Mouse (Mus musculus) retina, adult 2 months (tissue): ENCODE results near the gene Gga1.
"Not testable (repeated sequence)": the region's sequence is repeated elsewhere in the genome, so short reads cannot be mapped to it uniquely, and the experiment has no call there.

Experiments used
- DNase-seq: peaks from one replicate; pipeline ENCODE4 v3.0.0-alpha.2; 2012; ENCODE audit warnings: low read depth, low spot score

The Gga1 gene

DNA sequence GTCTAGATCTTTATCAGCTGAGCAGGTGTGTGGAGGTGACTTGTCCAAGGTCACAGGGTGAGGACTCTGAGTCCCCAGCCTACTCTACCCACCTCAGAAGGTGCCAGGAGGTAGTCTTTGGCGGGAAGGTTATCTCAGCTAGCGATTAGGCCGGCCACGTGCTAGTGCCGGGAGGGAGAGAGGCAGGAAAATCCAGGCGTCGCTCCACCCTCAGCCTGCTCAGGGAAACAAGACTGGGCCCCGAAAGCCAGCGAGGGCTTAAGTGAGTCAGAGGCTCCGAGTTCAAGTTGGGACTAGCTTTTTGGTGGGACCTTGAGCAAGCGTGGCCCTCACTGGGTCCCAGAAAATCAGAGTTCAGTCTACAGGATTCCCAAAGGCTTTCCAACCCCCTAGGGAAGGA lies 31.7 kb upstream of the Gga1 start:
- DNase-seq: no peak

DNA sequence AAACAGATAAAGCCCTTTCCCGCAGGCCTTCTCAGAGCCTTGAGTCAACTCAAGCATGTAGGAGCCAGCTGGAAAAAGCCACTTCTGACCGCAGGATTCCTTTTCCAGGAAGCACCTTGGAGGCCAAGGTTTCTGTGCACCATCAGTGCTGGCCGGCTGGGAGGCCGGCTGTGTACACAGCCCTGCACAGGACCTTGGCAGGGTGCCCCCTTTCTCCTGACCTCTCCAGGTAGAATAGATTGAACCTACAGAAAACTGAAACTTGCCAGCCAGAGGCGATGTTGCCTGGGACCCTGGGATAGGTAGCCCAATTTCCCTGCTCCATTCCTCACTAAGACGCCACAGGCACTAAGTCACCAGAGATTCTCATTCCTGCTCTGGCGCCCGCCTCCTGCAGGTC lies 31.1 kb upstream of the Gga1 start:
- DNase-seq: no peak

DNA sequence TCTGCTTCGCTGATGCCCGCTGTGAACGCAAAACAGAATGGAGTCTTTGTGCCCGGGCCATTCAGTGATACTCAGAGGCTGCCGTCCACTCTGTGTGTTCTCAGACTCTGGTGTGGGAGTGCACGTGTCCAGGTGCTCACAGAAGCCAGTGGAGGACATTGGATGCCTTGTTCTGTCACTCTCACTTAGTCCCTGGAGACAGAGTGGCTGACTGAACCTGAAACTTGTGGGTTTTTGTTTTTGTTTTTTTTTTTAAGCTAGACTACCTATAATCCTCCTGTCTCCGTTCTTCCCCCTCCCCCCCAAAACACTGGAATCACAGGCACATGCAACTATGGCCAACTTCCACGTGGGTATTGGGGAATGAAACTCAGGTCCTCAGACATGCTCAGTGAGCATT lies 30.6 kb upstream of the Gga1 start:
- DNase-seq: no peak

DNA sequence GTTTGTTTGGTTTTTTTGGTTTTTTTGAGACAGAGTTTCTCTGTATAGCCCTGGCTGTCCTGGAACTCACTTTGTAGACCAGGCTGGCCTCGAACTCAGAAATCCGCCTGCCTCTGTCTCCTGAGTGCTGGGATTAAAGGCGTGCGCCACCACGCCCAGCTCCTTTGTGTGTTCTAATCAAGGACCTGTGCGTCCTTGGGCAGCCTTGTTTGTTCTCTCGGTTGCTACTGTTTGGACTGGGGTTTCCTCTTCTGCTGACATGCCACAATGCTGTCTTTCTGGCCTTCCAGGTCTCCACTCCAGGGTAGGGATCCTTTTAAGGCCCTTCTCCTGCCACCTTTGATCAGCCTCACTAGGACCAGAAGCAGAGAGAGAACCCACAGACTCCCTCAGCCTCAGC lies 30.2 kb upstream of the Gga1 start:
- not testable (repeated sequence) for DNase-seq

DNA sequence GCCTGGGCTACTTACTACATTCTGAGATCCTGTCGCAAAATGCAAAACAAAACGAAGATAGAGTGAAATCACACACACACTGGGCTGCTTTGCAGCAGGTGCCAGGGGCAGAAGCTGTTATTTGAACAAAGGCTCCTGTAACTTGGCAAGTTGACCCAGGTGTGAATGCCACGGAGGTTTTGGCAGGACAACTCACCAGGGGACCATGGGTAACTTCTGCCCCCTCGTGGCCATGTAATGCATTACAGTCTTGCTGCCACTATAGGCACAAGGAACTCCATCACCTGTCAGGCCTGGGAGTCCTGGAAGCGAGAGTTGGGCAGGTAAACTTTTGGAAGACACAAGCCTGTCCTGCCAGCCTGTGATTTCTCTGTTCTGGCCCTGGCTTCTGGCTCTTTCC lies 28.5 kb upstream of the Gga1 start:
- peak; percentile 40 for DNase-seq

DNA sequence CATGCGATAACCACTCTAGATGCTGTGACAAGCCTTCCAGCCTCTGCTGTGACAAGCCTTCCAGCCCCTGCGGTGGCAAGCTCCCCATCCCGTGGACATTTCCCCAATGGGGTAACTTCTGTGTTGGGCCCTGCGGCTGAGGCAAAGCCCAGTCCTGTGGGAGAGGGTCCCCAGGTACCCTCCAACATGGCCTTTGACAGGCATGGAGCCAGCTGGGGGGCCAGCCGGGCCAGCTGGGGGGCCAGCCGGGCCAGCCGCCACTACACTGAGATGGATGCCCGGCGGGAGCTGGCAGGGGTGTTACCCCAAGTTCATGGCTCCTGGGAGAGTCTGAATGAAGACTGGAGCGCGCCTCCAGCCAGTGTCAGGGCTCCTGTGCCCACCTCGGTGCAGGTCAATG lies 27.5 kb upstream of the Gga1 start:
- DNase-seq: no peak

DNA sequence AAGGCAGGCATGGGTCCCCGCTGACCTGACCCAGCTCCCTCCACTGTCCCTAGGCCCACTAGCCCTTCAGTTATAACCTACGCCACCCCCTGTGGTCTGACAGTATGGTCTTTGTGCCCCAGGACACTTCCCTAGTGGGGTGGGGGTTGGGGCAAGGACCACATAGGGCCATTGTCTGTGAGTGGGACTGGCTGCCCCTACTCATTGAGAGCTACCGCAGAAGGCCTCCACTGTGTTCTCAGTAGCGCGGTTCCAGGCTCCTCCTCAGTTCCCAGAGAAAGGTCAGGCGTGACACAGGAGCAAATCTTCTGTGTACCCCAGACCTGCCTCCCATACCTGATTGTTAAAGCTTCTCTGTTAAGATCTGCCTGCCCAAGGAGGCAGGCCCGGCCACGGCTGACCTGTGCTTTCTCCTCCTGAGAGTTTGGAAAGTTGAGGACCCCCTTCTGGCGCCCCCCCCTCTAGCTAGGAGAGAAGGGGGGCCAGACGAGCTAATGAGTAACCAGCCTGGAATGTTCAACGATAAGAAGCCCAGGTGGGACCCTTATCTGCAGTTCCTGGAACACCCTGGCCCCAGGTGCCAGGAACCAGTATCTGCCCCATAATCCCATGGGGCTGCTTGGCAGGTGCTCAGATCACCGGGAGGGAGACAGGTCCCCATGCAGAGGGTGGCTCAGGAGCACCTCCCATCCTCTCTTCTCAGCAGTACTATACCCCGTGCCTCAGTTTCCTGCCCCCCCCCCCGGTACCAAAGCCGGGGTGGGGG lies 26.7 kb upstream of the Gga1 start:
- no peak for DNase-seq

DNA sequence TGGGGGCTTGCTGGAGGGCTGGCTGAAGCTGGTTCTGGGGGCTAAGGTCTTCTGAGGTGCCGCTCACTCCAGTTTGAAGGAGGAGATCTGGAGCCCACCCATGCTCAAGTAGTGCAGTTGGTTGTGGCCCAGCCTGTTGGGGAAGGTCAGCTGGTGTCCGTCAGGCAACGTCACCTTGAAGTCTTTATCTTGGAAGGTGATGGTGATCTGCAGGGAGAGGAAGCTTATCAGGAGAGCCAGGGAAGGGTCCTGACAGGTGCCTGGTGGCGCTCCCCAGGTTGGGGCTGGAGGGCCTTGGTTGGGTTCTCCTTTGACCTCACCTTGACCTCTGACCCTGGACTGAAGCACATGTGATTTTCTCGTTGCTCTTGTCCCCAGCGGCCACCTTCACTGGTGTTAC lies 26.0 kb upstream of the Gga1 start:
- no peak for DNase-seq

DNA sequence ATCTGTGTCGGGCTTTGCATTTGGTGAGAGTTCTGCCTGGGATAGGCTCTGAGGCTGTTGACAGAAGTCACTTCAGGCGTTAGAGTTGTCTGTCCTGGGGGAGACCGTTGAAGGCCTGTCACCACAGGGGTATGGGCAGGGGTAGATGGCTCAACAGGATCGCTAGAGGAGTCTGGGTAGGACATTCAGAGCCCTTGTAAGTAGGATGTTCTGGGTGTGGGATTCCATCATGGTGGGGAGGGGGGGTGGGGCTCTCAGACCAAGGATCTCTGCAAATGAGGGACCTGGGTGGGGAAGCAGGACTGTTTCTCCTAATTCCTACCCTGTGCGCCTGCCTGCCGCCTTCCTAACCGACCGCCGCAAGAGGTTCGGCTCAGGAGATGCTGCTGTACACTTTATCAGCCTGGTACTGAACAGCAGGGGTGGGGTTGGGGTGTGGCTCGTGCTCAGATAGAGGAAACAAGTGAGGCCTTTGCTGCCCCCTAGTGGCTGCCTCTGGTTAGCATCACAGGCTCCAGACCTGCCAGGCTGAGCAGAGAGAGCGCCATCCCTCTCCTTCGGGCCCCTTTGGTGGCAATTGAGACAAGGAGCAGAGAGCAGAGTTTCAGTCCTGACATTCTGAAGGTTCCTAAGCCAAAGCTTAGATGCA lies 25.4 kb upstream of the Gga1 start:
- DNase-seq: peak; percentile 62

DNA sequence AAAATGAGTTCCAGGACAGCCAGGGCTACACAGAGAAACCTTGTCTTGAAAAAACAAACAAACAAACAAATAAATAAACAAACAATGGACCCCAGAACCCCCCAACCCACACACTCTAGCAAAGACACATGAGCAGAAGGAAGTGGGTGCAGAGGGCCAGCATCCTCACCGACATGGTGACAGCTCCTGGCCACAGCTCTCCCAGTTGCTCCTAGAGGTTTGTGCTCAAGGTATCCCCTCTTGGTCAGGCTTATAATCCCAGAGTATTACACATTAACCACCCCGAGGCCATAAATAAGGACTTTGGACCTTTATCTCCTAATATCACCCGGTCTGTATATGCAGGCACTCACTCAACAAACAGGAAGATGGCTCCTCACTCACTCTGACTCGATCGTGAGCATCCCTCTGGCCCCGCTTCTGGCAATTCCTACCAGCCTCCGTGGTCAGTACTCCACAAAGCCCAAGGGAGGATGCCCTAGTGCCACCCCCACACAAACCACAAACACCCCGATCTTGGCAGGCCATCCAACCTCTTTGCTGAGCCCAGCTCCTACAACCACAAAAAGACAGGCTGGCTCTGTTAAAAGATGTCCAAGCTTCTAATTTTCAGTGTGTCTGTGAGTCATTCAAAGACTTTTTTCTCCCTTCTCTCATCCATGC lies 21.6 kb upstream of the Gga1 start, which contains the start of gene Lgals2:
Gene Lgals2 (minus strand): TSS at position 227 of the 663 bp plus-strand sequence.
- no peak for DNase-seq

DNA sequence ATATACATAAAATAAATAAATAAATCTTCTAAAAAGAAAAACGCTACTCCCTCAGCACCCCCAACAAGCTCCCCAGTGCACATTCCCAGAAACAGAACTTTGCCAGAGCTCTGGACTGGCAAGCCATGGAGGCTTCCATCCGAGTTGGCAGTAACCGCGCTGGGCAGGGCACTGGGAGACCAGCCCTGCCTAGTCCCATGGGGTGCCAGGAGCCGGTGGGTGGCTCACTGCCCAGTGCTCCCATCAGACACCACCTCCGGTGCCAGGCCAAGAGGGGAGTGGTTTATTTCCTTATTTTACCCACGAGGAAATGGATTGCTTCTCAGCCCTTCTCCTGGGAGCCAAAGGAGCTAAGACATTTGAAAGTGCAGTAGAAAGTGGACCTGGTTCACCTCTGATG lies 20.0 kb upstream of the Gga1 start:
- DNase-seq: no peak

DNA sequence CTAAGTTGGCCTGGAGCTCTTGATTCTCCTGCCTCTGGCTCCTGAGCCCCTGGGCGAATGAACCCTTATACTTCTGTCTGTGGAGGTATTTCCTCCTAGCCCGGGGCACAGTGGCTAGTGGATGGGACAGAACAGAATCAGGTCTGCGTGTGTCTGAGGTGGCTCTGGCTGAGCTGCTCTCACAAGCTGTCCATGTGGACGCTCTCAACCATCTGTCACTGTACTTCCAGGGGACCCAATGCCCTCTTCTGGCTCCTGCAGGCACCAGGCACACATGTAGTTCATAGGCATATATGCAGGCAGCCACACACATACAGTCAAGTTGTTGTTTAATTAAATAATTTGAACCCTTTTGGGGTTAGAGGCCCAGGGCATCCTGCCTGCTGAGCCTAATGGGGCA lies 17.7 kb upstream of the Gga1 start:
- no peak for DNase-seq

DNA sequence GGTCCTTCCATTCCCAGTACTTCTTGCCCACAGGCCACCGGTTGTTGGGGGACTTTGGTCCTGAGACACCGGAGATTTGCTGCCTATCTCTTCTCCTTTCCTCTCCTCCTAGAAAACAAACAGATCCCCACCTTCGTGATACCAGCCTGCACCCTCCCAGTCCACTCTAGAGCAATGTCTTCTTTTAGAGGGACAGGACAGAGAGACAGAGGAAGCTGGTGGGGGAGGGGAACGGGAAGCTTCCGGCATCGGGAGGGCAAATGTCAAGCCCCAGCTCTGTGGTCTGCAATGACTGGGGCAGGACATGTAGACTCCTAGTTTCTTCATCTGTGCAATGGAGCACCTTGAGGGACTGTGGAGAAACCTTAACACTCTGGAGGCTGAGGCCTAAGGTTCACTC lies 17.3 kb upstream of the Gga1 start:
- no peak for DNase-seq

DNA sequence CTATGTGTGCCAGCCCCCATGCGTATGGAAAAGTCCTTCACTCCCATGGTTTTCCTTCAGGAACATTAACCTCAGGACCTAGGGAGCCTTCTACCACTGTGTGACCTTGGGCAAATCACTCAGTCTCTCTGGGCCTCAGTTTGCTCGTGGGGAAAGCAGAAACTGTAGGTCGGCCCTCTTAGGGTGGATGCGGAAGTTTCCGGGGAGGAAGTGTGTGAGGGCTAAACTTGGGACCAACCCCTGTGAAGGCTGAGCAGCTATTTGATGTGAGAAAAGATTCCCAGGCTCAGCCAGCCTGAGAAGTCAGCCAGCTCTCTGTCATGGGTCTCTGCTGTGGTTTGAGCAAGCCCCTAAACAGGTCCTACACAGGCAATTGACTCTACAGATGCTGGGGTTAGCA lies 14.7 kb upstream of the Gga1 start:
- no peak for DNase-seq

DNA sequence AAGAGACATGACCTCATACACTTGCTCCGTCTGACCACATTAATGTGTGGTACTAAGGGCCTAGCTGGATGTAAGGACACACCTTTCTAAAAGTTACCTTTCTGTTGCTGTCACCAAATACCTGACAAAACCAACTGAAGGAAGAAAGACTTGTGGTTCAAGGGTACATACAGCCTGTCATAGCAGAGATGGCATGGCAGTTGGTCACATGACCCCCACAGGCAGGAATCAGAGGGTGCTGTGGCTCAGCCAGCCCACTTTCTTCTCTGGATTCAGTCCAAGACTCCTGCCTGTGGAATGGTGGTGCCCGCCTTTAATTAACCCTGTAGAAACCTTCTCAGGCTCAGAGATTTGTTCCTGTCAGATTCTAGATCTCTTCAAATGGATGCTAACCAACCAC lies 13.8 kb upstream of the Gga1 start:
- DNase-seq: no peak

DNA sequence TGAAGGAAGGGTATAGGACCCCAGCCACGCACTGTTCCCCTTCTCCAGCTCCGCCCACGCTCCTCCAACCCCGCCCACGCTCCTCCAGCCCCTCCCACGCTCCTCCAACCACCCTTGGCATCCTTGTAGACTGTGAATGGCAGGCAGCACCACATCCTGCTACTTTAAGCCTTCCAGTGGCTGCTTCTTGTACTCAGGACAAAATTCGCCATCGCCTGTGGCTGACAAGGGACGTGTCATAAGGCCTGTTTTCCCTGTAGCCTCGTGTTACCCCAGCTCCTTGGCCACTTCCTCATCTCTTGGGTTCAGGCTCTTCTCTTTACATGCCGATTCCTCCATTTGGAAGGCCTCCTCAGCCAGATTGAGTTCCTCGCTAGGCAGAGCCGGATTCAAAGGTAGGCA lies 13.1 kb upstream of the Gga1 start:
- DNase-seq: no peak

DNA sequence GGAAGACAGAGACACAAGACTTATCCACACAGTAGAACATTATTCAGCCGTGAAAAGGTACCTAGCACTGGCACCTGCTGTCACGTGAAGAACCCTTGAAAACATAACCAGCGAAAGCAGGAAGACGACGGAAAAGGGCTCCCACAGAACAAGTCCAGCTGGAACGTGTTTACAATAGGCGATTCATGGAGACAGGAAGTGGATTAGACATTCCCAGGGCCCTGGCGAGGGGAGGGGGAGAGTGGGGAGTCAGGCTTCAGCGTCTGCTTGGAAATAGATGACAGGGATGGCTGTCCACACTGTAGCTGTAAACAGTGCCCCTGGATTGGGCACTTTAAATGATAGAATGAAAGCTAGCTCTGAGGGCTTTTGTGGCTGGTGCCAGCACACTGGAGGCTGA lies 8.6 kb upstream of the Gga1 start:
- DNase-seq: no peak

DNA sequence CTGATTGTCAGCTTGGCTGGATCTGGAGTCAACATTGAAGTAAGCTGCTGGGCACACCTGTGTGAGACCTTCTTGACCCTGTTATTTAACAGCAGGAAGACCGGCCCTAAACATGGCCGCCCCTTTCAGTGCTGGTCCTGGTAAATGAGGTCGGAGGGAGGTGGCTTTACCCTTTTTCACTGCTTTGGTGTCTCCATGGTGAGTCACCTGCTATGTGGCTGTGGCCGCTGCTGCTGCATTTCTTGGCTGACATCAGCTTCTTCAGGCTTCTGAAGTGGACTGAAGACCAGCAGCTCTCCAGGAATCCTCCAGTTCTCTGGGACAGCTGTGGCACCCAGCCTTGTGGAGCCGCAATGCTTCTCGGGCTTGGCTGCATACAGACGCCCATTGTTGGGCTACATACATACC lies 8.2 kb upstream of the Gga1 start:
- DNase-seq: no peak

DNA sequence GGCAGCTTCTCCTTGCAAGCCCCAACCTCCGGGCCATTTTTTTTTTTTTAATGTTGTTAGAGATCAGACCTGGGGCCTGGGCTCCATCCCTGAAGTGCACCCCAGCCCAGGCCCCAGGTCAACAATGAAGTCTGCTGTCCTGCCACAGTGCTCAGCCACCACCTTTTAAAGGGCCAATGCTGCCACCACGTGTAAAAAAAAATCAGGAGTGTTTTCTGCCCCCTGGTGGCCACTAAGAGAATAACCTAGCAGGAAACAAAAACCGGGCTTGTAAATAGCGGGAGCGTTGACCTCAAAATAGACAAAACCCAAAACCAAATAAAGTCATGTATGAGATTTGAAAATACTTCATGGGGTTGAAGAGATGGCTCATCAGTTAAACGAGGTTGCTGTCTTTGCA lies 7.2 kb upstream of the Gga1 start:
- no peak for DNase-seq

DNA sequence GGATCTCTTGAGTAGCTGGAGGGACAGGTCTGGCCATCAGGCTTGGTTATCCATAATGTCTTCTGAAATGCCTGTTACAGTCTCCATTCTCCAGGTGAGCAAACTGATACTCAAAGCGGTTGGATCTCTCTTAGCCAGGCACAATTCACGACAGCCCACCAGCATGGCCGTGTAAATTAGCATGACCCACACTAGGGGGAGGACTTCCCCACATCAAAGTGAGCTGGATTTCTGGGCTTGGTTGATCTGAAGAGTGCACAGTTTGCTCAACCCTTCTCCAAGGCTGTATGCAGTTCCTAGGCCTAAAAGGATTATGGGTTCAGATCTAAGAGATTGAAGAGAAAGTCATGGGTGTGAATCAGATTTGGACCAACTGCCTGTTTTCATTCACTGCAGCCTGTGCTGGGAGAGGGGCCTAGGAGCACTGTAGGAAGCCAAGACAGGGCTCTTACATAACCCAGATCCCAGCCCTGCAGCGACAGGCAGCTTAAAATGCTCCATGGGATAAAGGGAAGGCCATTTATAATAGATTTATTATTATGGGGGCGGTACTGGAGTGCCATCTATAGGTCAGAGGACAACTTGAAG lies 4.9 kb upstream of the Gga1 start:
- no peak for DNase-seq

DNA sequence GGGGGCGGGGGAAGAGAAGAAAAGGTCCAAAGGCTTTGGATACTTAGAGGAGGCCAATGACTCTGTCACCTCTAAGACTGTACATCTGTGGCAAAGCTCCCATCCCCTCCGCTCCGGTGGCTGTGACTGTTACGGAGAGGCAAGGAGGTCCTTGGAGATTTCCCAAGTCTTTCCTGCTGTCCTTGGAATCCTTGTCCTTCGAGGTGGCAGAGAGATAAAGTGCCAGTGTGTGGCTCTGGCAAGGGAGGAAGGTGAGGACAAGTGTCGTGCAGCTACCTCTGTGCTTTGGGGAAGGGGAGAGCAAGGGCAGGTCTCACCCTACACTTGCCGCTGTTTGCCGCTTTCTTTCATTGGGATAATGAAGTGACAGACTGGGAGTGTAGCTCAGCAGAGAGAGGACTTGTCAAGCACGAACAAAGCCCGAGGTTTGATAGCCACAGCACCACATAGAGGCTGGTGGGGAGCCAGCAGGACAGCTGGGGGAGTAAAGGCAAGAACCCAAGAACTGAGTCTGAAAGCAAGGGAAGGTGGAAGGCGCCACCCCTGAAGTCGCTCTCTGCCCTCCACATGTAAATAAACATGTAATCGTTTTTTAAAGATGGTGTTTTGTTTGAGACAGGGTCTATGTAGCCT lies 3.1 kb upstream of the Gga1 start:
- DNase-seq: no peak

DNA sequence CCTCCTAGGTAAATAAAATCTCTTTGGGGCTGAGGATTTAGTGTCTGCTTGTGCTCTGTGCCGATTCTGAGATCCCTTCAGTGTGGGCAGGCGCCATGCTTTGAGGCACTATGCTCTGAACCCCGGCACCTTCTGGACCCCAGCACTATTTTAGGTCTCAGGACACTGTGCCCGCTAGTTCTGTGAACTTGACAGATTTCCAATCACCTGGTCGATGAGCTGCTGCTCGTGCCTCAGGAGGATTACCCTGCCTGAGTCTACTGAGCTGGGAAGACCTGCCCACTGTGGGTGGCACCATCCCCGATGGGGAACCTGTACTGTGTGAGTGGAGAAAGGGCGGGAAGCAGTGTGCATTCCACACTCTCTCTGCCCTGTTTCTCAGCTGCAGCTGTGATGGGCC lies 2.0 kb upstream of the Gga1 start:
- no peak for DNase-seq
